Mouse (Mus musculus) left cerebral cortex, adult 18-20 months (tissue): ENCODE results near the gene Gm2035. TPM values are rescaled to one million over a fixed set of nuclear protein-coding genes. Genes with fewer than 3 reads are reported as not detected.
"Not testable (repeated sequence)": the region's sequence is repeated elsewhere in the genome, so short reads cannot be mapped to it uniquely, and the experiment has no call there.

Source experiments
- DNase-seq, 2 experiments: peaks; one replicate each; pipeline ENCODE4 v3.0.0; 2021 to 2022; ENCODE audit warnings: low spot score in 2 of 2, mixed read lengths in 1 of 2
- long read RNA-seq, 2 experiments: library from polyadenylated mRNA; stranded (forward); transcript quantifications; one replicate each; pipeline ENCODE4 v2.0.0; 2021
- total RNA-seq, 2 experiments: library from RNA; stranded (reverse); gene quantifications; 2 replicates each; pipeline ENCODE4 v1.2.3; 2021

The Gm2035 gene
- not detected for total RNA-seq
- long read RNA-seq, experiment 1 = 0 reads
- long read RNA-seq, experiment 2 = 0 reads

- DNase-seq = not testable (repeated sequence)
Measured at GRCm38 (mm10) chr12:87919721-87920120, at the start of gene Gm2035. Gm2035 (minus strand) TSS chr12:87919857.

GRCm38 (mm10) chr12:87953780-87954179 lies 34.1 kb upstream of the Gm2035 start, which contains the start of gene Gm2042:
Gm2042 (plus strand) TSS chr12:87954080.
- DNase-seq = not testable (repeated sequence)

- not testable (repeated sequence) for DNase-seq
Measured at GRCm38 (mm10) chr12:87895070-87895469, 24.6 kb downstream of the Gm2035 start, which contains the start of gene Gm2022. Gm2022 (plus strand) TSS chr12:87895370.

GRCm38 (mm10) chr12:87873772-87874171 lies 45.9 kb downstream of the Gm2035 start, which contains the start of gene Gm2016:
Gm2016 (plus strand) TSS chr12:87874072.
- DNase-seq = not testable (repeated sequence)

Other genes starting within 250 kb of the Gm2035 start
- not detected for gene Gm21319, start 144.1 kb downstream of the Gm2035 start, total RNA-seq
- not detected for gene Gm21936, start 124.3 kb downstream of the Gm2035 start, total RNA-seq
- not detected for gene BB287469, start 103.3 kb downstream of the Gm2035 start, total RNA-seq
- not detected for gene Gm2001, start 77.5 kb downstream of the Gm2035 start, total RNA-seq
- not detected for gene Gm2016, start 45.8 kb downstream of the Gm2035 start, total RNA-seq
- gene Gm2022, start 24.5 kb downstream of the Gm2035 start, total RNA-seq = not detected
- not detected for gene Gm2042, start 34.2 kb upstream of the Gm2035 start, total RNA-seq
- gene Gm2075, start 92.0 kb upstream of the Gm2035 start, total RNA-seq = not detected
- gene Gm6803, start 98.9 kb upstream of the Gm2035 start, total RNA-seq = not detected
- not detected for gene Gm2056, start 107.1 kb upstream of the Gm2035 start, total RNA-seq
- not detected for gene Gm16368, start 163.8 kb upstream of the Gm2035 start, total RNA-seq